Mouse (Mus musculus) natural killer cell, adult 2 months (primary cell): ENCODE results near the gene Lmbr1.

Source experiments
- DNase-seq, 2 experiments: peaks; one replicate each; pipeline ENCODE4 v3.0.0; 2022; ENCODE audit warnings: low spot score in 2 of 2

The Lmbr1 gene

GRCm38 (mm10) chr5:29253876-29254275, 124.3 kb downstream of the Lmbr1 start:
- no peak for DNase-seq

DNA sequence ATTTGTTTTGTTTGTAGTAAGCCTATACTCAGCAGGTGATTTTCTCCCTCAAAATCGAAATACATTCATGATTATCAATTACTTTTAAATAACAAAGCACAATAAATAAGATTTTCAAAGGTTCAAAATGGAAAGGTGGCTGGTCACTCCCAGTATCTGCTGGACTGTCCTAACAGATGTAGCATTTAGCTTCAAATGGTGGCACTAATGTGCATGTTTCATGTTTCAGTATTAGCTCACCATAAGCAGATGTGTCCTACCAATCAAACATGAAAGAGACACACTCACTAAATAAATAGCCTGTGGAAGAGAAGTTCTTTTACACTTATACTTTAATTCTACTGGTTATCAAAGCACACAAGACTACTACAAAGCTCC, 126.7 kb downstream of the Lmbr1 start:
- DNase-seq, result no peak

- no peak for DNase-seq
Measured at GRCm38 (mm10) chr5:29250795-29251495, 127.2 kb downstream of the Lmbr1 start.

DNA sequence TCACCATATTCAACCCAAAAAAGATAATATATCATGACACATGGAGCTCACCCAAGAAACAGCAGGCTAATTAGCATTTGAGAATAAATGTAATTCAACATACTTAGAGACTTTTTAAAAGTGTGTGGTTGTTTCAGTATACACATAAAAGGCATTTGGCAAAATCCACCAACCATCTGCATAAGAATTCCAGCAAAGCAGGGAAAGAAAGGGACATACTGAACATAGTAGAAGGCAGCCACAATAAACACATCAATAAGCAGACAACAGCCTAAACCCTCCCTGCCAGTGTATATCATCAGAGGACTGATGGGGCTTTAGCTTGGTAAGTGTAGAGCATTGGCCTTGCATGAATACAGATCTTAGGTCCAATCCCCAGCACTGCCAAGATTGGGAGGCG, 133.4 kb downstream of the Lmbr1 start:
- no peak for DNase-seq

GRCm38 (mm10) chr5:29238379-29238778, 139.8 kb downstream of the Lmbr1 start:
- no peak for DNase-seq

GRCm38 (mm10) chr5:29230481-29230880, 147.7 kb downstream of the Lmbr1 start:
- DNase-seq, result no peak

- no peak for DNase-seq
Measured at GRCm38 (mm10) chr5:29224089-29224488, 154.1 kb downstream of the Lmbr1 start.

- DNase-seq, result no peak
Measured at GRCm38 (mm10) chr5:29217997-29218396, 160.2 kb downstream of the Lmbr1 start.

DNA sequence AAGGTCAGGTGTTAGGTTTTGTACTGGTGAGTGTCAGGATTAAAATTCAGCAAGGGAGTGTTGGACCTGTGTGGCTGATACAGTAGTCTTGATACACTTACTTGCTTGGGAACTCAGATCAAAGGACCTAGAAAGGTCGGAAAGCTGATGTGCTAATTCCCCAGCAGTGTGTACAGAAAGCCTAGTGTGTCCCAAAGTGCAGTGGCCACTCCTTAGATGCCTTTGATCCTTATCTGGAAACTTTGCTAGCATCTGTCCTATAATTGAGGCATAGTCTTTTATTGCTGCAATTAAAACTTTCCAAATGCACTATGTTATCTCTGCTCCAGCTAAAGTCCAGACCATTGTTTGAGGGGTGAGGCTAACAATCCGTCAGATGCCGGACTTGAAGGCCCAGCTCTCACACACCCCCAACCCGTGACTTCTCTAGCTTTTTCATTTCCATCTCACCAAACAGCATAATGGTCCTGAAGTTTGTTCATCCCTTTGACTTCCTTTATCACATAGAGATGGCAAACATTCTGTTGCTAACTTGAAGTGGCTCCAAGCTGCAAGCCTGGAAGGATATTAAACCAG, 166.1 kb downstream of the Lmbr1 start:
- no peak for DNase-seq

DNA sequence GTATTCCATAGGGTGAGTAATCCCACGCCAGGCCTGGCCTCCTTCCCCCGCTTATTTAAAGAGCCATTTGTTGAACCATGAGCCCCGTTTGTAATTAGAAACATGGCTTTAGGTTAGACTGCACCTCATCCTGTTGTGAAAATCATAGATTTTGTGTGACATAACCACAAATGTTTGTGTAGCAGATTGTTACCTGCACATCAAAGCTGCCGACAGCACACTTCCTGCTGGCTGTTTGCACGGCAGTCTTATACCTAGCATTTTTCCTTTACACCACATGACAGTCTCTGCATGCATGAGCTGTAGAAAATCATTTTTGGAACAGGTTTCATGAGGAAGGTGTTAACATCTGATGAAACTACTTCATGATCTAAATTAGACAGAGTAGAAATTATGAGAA, 172.5 kb downstream of the Lmbr1 start:
- peak in 1 of 2 experiments; percentile 2 for DNase-seq

DNA sequence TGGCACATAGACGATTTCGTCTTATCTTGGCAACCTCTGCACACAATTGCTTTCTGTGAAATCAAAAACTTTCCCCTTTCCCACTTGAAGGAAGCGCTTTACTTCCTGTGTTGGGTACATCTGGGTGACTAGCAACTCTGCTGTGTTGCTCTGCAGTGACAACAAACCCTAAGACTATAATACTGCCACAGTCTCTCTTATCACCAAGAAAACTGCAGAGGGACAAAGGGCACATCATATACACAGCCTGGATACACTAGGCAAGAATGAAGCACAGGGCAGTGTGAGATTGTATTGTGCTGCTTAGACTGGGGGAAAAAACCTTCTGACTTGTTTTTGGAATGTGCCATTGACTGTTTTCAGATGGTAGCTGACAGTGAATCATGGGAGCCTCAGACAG, 178.3 kb downstream of the Lmbr1 start:
- no peak for DNase-seq

DNA sequence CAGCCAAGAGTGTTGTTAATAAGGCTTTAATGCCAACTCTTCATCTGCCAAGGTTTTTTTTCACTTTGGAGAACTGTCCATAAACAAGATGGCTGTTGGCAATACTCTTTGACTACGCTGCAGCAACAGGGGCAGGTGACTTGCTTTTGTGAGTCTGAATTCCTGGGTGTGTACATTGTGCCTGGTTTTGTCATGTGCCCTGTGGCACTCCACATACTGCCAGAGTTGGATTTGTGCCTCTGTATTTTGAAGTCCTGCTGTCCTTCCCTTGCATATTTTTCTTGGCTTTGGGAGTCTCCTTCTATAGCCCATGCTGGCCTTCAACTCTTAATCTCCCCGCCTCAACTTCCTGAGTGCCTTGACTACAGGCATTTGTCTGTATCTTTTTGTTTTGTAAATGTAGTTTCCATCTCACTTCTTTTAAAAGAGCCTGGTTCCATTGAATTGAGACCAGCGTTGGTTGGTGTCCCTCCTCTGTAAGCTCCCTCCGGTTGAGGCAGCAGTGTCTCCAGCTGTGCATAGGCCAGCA, 179.2 kb downstream of the Lmbr1 start:
- DNase-seq, result no peak

GRCm38 (mm10) chr5:29197187-29197586, 181.0 kb downstream of the Lmbr1 start:
- DNase-seq, result no peak

- no peak for DNase-seq
Measured at GRCm38 (mm10) chr5:29196264-29196658, 181.9 kb downstream of the Lmbr1 start.

- peak; percentile 19 to 42 for DNase-seq
Measured at GRCm38 (mm10) chr5:29195570-29196263, 182.5 kb downstream of the Lmbr1 start, which contains the start of gene Rnf32. Gene Rnf32 (plus strand): TSS chr5:29195992.

DNA sequence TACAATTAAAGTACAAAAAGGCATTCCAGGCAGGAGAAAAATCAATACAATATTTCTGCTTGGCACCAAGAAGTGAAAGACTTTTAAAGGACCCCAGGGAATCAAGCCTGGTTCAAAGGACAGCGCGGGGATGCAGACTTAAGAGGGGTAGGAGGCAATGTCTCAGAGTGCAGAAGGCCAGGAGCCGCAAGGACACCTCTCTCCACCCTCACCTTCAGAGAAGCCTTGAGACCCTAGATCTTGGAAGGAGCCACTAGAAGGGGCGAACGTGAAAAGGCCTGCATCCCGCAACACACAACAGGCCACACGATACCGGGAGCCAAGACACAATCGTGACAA, 183.0 kb downstream of the Lmbr1 start:
- DNase-seq, result no peak

DNA sequence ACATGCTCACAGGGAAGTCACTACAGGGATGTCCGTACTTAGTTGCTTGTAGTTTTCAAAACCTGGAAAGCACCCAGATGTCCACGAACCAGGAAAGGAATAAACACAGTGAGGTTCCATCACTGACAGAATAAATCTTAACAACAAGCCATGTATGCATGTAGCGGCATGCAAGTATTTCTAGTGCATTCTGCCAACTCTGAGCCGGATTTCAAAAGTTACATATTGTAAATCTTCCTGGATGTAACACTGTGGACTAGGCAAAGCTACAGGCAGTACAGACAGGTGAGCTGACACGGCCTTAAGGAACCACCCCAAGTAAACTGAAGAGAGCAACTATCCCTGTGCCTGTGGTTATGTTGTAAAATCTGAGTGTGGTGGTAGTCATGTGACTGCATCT, 191.4 kb downstream of the Lmbr1 start:
- DNase-seq, result no peak
